Mouse (Mus musculus) bone marrow macrophage, adult 2 months (primary cell): ENCODE results near the gene Zfp2. TPM values are rescaled to one million over a fixed set of nuclear protein-coding genes. Genes with fewer than 3 reads are reported as not detected.
A peak's percentile ranks its signal among the peaks of the same experiment; 100 is the strongest.

Source experiments
- H3K27ac ChIP-seq: 2 replicates; pipeline ENCODE4 v1.5.1; 2012; ENCODE audit warnings: low read depth, low read length; ENCODE audit not compliant: insufficient read depth
- H3K4me1 ChIP-seq: 2 replicates; pipeline ENCODE4 v1.6.1; 2012; ENCODE audit warnings: low read length; ENCODE audit not compliant: control insufficient read depth, insufficient read depth
- H3K4me3 ChIP-seq: 2 replicates; pipeline ENCODE4 v1.5.1; 2012; ENCODE audit warnings: mild to moderate bottlenecking, low read length, moderate library complexity; ENCODE audit not compliant: insufficient read depth
- CTCF ChIP-seq: IDR thresholded peaks from 2 replicates; pipeline ENCODE4 v1.5.1; 2012; ENCODE audit warnings: low read depth, mild to moderate bottlenecking, low read length, moderate library complexity
- POLR2A ChIP-seq: IDR thresholded peaks from 2 replicates; pipeline ENCODE4 v1.6.1; 2012; ENCODE audit warnings: mild to moderate bottlenecking, low read depth, low read length, borderline replicate concordance
- polyA plus RNA-seq: library from polyadenylated mRNA; stranded (reverse); fragments of >200 nt; gene quantifications from 2 replicates; pipeline ENCODE4 v1.2.4, GENCODE M21; 2012; ENCODE audit not compliant: missing spikeins, insufficient read depth, insufficient read length

Gene Zfp2
- polyA plus RNA-seq, 1 experiment, result 0.80 TPM

DNA sequence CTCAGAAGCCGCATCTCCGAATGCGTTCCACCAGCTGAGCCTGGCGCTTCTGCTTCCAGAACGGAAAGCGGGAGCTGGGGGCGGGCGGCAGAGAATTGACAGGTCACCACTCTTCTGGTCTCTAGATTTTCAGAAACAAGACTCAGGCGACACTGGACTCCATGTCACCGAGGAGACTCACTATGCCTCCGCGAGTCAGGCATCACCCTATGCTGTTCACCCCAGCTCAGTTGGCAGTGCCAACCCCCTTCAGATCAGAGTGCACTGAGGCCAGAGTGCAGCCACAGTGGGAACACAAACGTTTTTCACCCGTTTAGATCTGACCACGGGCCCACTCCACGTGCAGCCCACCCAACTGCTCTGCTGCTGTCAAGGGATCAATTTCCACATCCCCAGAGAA is 15.1 kb upstream of the Zfp2 start:
- peak overlapping the region; percentile 84 for H3K4me3 ChIP-seq
- 0 out of 2 replicates have a peak, but pooled peaks cover 3% of the 10 kb centered on the region for H3K4me1 ChIP-seq
- no peak overlapping the region for H3K27ac ChIP-seq
- TF ChIP-seq POLR2A (no peak), CTCF (no peak)

DNA sequence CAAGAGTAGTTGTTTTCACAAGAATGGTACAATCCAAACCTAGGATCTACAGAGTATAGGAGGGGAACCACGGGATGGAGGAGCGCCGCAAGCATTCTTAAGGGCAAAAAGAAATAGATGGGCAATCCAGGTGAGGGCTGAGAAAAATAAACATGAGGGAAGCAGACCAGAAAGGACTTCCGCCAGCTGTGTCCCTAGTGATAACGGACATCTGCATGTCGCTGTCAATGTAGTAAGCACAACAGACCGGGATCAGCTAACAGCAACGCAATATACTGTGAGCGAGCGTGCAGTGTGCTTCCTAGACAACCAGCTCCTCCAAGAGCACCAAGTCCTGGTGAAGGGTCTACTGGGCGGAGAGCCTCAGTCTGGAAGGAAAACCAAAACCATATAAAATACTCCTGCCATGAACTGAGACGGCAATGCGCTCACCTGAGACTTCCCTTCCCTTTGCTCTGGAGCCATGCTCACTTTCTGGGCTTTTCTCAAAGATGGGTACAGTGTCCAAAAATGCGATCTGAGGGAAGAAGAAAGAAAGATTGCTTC is 14.6 kb upstream of the Zfp2 start:
- TF ChIP-seq POLR2A (no peak), CTCF (no peak)

DNA sequence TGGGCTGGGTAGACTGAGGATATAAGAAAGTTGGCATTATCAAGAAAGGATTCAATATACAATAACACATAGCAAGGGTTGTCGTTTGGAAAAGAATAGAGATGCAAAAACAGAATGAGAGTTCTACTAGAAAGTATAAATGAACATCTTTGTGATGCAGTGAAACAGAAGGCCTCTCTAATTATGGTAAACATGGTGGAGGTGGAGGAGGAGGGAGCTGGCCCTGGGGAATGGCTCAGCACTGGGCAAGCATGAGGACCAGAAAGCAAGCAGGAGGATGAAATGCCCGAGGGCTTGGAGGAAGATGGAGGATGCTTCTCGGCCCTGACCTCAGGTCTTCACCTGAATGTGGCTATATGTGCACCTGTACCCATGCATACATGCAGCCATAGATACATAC is 1.5 kb downstream of the Zfp2 start:
- Histone ChIP-seq H3K27ac (no peak overlapping the region), H3K4me3 (no peak overlapping the region), H3K4me1 (no peaks in the 10 kb centered on the region)
- TF ChIP-seq CTCF, result no peak
- no peak for TF ChIP-seq POLR2A

More for the DNA sequence above, 14.6 kb upstream of the Zfp2 start:
- no peak overlapping the region for H3K27ac ChIP-seq
- 0 out of 2 replicates have a peak, but pooled peaks cover 3% of the 10 kb centered on the region for H3K4me1 ChIP-seq
- H3K4me3 ChIP-seq, result peak overlapping the region; percentile 84

DNA sequence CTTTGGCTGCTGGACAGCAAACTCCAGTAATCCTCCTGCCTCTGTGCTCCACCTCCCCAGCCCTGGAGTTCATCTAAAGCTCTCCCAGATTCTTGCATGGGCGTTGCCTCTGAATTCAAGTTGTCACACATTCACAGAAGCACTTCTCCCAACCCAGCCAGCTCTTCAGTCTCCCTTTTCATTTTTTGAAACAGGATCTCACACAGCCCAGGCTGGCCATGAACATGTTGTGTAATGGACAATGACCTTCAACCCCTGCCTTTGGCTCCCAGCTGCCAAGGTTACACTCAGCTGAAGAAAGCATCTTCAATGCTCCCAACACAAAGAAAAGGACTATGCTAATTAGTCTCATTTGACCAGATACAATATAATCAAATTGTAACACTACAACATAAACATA is 2.7 kb downstream of the Zfp2 start:
- no peaks in the 10 kb centered on the region for H3K4me1 ChIP-seq
- H3K27ac ChIP-seq, result no peak overlapping the region
- no peak overlapping the region for H3K4me3 ChIP-seq
- no peak for TF ChIP-seq CTCF

DNA sequence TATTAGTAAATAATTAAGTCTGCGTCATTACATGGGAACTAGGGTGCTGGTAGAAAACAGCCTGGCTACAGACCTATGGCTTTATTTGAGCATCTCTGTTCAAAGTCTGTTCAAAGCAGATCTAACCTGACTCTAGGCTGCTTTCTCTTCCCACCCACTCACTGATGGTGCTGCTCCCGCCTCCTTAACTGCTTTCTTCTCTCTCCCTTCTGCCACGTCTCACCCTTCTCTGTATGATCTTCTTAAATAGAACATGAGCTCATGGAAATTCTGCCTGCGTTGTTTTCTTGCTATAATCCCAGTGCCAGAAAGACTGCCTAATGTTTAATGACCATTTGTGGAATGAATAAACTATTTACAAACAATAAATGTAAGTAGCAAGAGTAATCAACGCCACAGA is 7.8 kb downstream of the Zfp2 start:
- no peaks in the 10 kb centered on the region for H3K4me1 ChIP-seq
- H3K27ac ChIP-seq, result no peak overlapping the region
- TF ChIP-seq CTCF (no peak), POLR2A (no peak)
- H3K4me3 ChIP-seq, result no peak overlapping the region

DNA sequence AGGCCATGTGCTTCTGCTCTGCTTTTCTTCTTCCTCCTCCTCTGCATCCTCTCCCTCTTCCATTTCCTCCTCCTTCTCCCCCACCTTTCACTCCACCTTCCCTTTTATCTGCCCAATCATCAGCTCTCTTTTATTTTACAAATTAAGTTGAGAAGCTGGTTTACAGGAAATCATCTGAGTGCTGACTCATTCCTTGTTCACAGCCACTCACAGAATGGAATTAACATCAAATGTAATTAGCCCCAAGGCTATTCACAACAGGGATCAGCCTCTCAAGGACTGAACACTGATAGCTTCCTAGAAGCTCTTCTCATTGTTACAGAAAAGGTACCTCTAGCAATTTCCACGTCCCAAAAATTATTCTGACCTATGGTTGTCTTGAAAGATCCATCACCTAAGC is 18.6 kb downstream of the Zfp2 start:
- Histone ChIP-seq H3K27ac (no peak overlapping the region), H3K4me1 (no peaks in the 10 kb centered on the region), H3K4me3 (no peak overlapping the region)
- TF ChIP-seq CTCF (no peak), POLR2A (no peak)

DNA sequence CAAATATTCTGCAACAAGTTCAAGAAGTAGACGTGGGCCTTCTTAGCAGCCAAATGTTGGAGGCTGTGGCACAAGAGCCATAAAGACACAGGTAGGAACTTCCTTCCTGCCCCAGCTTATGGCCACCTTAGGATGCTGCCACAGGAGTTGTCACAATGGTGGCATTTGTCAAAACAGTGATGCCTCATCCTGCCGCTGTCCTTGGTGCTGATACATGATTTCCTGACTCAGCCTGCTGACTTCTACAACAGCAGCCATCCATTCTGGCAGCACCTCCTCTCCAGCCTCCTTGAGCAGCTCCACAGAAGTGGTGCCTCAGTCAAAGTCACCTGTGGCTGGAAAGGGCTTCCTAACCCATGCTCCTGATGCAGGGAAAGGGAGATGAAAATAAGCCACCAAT is 23.5 kb downstream of the Zfp2 start:
- Histone ChIP-seq H3K4me3 (no peak overlapping the region), H3K4me1 (no peaks in the 10 kb centered on the region), H3K27ac (no peak overlapping the region)
- no peak for TF ChIP-seq CTCF
- TF ChIP-seq POLR2A, result no peak

DNA sequence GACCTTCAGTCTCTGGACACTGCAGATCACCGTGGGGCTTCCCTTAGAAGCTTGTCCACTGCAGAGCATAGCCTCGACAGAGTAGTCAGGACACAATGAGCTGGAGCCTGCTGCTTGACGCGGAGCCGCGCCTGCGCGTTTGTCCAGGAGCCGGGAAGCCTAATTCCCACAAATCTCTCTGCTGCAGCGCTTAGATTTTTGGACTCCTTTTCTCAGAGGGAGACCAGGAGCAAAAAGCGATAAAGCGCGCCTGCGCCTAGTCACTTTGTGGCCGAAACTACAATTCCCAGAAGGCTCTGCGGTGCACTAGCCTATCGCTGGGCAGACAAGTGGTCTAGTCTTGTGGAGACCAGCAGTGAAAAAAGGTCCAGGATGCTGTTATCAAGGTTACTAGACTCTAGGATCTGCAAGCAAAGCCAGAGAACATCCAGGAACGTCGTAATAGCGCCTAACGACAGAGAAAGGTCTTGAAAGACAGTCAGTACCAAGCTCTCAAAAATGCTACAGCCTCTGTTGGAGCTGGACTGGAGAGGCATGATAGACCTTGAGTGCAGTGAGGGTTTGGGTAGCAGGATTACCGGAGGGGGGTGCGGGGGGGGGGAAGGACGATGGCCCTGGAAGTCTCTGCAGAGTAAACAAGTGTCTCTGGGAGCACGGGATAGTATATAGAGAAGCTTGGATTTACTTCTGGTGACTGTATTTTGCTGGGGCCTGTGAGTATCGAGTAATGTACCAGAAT is 28.4 kb downstream of the Zfp2 start, which contains the start of gene Zfp454:
Gene Zfp454 (minus strand): TSS at position 262 of the 739 bp plus-strand sequence.
- Histone ChIP-seq H3K4me3 (peak within 1 kb of the TSS; percentile 51), H3K4me1 (no peaks in the 10 kb centered on the region), H3K27ac (no peak within 1 kb of the TSS)
- no peak for TF ChIP-seq POLR2A
- no peak for TF ChIP-seq CTCF

DNA sequence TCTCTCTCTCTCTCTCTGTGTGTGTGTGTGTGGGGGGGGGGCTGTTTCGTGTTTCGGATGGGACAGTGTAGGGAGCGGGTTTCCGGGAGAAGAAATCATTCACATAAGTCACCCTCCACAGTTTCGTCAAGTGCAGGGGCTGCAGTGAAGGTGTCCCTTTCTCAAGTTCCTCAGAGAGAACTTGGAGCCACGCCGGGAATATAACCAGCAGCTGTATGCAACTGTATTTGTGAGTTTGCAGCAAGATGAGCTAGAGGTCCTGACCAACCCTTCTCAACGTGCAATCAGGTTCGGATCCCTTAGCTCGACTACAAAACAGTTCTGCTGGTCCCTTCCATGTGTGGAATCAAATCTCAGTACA is 29.1 kb downstream of the Zfp2 start:
- TF ChIP-seq POLR2A (no peak), CTCF (no peak)
- Histone ChIP-seq H3K4me1 (no peaks in the 10 kb centered on the region), H3K27ac (no peak overlapping the region), H3K4me3 (peak overlapping the region; percentile 51)

DNA sequence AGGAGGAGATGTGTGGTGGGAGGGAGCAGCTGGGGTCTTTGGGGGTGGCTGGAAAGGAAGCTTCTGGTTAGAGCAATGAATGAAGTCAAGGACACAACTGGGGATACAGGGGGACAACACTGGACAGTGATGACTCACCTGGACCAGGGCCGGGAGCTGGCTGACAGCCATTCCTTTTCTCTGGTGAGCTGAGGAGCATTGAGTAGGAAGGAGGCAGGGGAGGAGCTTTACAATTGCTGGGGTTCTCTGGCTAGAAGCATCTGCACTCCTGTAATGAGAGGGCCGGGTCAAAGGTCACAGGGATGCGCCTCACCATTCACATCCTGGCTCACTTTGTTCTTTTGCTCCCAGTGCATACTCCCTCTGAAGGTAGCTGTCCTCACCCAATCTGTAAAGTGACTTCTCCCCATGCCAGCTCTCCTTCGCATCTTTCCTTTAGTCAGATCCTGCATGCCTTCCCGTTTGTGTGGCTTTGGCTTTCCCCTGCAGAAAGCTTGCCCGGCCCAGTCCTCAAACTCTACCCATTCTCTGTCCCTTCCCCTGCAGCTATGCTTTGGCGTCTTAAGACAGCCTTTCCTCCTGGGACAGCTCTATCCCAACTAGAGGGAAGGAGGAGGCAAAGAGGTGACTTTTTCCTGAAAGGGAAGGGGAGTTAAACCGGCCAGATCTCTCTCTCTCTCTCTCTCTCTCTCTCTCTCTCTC is 29.6 kb downstream of the Zfp2 start:
- no peak overlapping the region for H3K4me3 ChIP-seq
- TF ChIP-seq CTCF (no peak), POLR2A (no peak)

More for the DNA sequence above, 29.6 kb downstream of the Zfp2 start:
- H3K27ac ChIP-seq, result no peak overlapping the region
- no peaks in the 10 kb centered on the region for H3K4me1 ChIP-seq
